Mouse (Mus musculus) T-helper 1 cell (primary cell): ENCODE data around the gene Nms.

Experiments
- in situ Hi-C: fragments of 300-600 bp; cut with MboI, MseI; formaldehyde crosslinking; loops from one replicate; pipeline ENCODE4 v1.15.1; 2025; ENCODE audit warnings: high pct_unique_total_duplicates

The Nms gene

GRCm38 (mm10) chr1:38938849-38939248 lies at the start of gene Nms:
Nms (plus strand) TSS chr1:38939149.
- in situ Hi-C loops, result no loop called here

GRCm38 (mm10) chr1:38891444-38891843 lies 47.5 kb upstream of the Nms start:
- in situ Hi-C loops, result no loop called here

- in situ Hi-C loops, result no loop called here
These were observed 45.9 kb upstream of the Nms start for GRCm38 (mm10) chr1:38893081-38893480.

- in situ Hi-C loops, result no loop called here
These were observed 41.3 kb upstream of the Nms start, which contains the start of gene Chst10 for GRCm38 (mm10) chr1:38897431-38898248. Chst10 (minus strand) TSS chr1:38898161.

- in situ Hi-C loops, result no loop called here
These were observed 36.4 kb upstream of the Nms start for GRCm38 (mm10) chr1:38902571-38902970.

- in situ Hi-C loops, result no loop called here
These were observed 35.0 kb upstream of the Nms start for GRCm38 (mm10) chr1:38903985-38904384.

GRCm38 (mm10) chr1:38928996-38929395 lies 10.0 kb upstream of the Nms start:
- in situ Hi-C loops, result no loop called here

GRCm38 (mm10) chr1:38929468-38929867 lies 9.5 kb upstream of the Nms start:
- in situ Hi-C loops, result no loop called here

- in situ Hi-C loops, result no loop called here
These were observed 8.2 kb upstream of the Nms start for GRCm38 (mm10) chr1:38930767-38931166.

- in situ Hi-C loops, result no loop called here
These were observed 4.3 kb upstream of the Nms start for GRCm38 (mm10) chr1:38934668-38935067.

- in situ Hi-C loops, result no loop called here
These were observed 2.2 kb upstream of the Nms start for GRCm38 (mm10) chr1:38936780-38937179.

GRCm38 (mm10) chr1:38939608-38940007 lies 659 bp downstream of the Nms start:
- in situ Hi-C loops, result loop anchor here (5.0 kb wide), 1 partner anchor 72 kb away; no protein-coding TSS in a partner anchor

- in situ Hi-C loops, result no loop called here
These were observed 17.5 kb downstream of the Nms start for GRCm38 (mm10) chr1:38956457-38956856.

- in situ Hi-C loops, result no loop called here
These were observed 30.2 kb downstream of the Nms start for GRCm38 (mm10) chr1:38969116-38969515.

GRCm38 (mm10) chr1:38971712-38972111 lies 32.8 kb downstream of the Nms start:
- in situ Hi-C loops, result no loop called here

GRCm38 (mm10) chr1:38972986-38973592 lies 34.1 kb downstream of the Nms start:
- in situ Hi-C loops, result no loop called here

GRCm38 (mm10) chr1:38979953-38980352 lies 41.0 kb downstream of the Nms start:
- in situ Hi-C loops, result no loop called here

GRCm38 (mm10) chr1:38983870-38984269 lies 44.9 kb downstream of the Nms start:
- in situ Hi-C loops, result no loop called here

- in situ Hi-C loops, result no loop called here
These were observed 46.4 kb downstream of the Nms start, which contains the start of gene Pdcl3 for GRCm38 (mm10) chr1:38985308-38985707. Pdcl3 (plus strand) TSS chr1:38985608.

- in situ Hi-C loops, result no loop called here
These were observed 48.3 kb downstream of the Nms start for GRCm38 (mm10) chr1:38987080-38987864.

GRCm38 (mm10) chr1:38987865-38988211 lies 48.9 kb downstream of the Nms start:
- in situ Hi-C loops, result no loop called here

- in situ Hi-C loops, result no loop called here
These were observed 49.4 kb downstream of the Nms start for GRCm38 (mm10) chr1:38988357-38988756.
